Mouse (Mus musculus) MEL (cell line): ENCODE data around the gene Gm11568. TPM values are rescaled to one million over a fixed set of nuclear protein-coding genes. Genes with fewer than 3 reads are reported as not detected.
"Not testable (repeated sequence)": the region's sequence is repeated elsewhere in the genome, so short reads cannot be mapped to it uniquely, and the experiment has no call there.

Experiments
- DNase-seq: peaks from one replicate; pipeline ENCODE4 v3.0.0; 2011; ENCODE audit warnings: low read depth, low spot score
- H3K27ac ChIP-seq: 2 replicates; pipeline ENCODE4 v1.5.1; 2012; ENCODE audit warnings: low read depth, mild to moderate bottlenecking, control low read depth, low read length, moderate library complexity; ENCODE audit not compliant: control insufficient read depth
- H3K27me3 ChIP-seq, 2 experiments: fragments of 150-350 bp in 1 of 2; sonication (generic) in 1 of 2; 2 replicates each; pipeline ENCODE4 v1.6.1; 2012; ENCODE audit warnings: low read length in 2 of 2, mild to moderate bottlenecking in 2 of 2, improper control_type of control experiment in 1 of 2, moderate library complexity in 1 of 2; ENCODE audit not compliant: insufficient read depth in 2 of 2, control insufficient read depth in 1 of 2
- H3K36me3 ChIP-seq, 2 experiments: 2 replicates each; pipeline ENCODE4 v1.6.1; 2012 to 2014; ENCODE audit warnings: low read length in 2 of 2, improper control_type of control experiment in 1 of 2, inconsistent platforms in 1 of 2, mild to moderate bottlenecking in 1 of 2; ENCODE audit not compliant: insufficient read depth in 2 of 2, control insufficient read depth in 1 of 2
- H3K4me1 ChIP-seq, 2 experiments: fragments of 150-350 bp in 1 of 2; sonication (generic) in 1 of 2; 2 replicates each; pipeline ENCODE4 v1.6.1; 2012; ENCODE audit warnings: low read length in 2 of 2, improper control_type of control experiment in 1 of 2, mild to moderate bottlenecking in 1 of 2; ENCODE audit not compliant: insufficient read depth in 2 of 2, control insufficient read depth in 1 of 2
- H3K4me3 ChIP-seq, 2 experiments: fragments of 150-350 bp in 1 of 2; sonication (generic) in 1 of 2; 2 replicates each; pipeline ENCODE4 v1.5.1; 2012; ENCODE audit warnings: low read depth in 2 of 2, low read length in 2 of 2, mild to moderate bottlenecking in 2 of 2, moderate library complexity in 2 of 2, control low read depth in 1 of 2, improper control_type of control experiment in 1 of 2; ENCODE audit not compliant: control insufficient read depth in 1 of 2, insufficient read depth in 1 of 2
- H3K79me2 ChIP-seq: 2 replicates; pipeline ENCODE4 v1.6.1; 2012; ENCODE audit warnings: mild to moderate bottlenecking, low read length, moderate library complexity; ENCODE audit not compliant: control insufficient read depth, poor library complexity, insufficient read depth
- H3K9ac ChIP-seq: 2 replicates; pipeline ENCODE4 v1.6.1; 2012; ENCODE audit warnings: low read depth, mild to moderate bottlenecking, control low read depth, low read length, moderate library complexity; ENCODE audit not compliant: control insufficient read depth, poor library complexity, severe bottlenecking
- H3K9me3 ChIP-seq: fragments of 150-350 bp; sonication (generic); replicated peaks from 2 replicates; pipeline ENCODE4 v1.6.1; 2012; ENCODE audit warnings: mild to moderate bottlenecking, low read length, improper control_type of control experiment, moderate library complexity; ENCODE audit not compliant: insufficient read depth
- CHD2 ChIP-seq: IDR thresholded peaks from 2 replicates; pipeline ENCODE4 v1.6.1; 2011; ENCODE audit warnings: low read length, improper control_type of control experiment
- EP300 ChIP-seq, 2 experiments: IDR thresholded peaks; 2 replicates each; pipeline ENCODE4 v1.6.1; 2011; ENCODE audit warnings: improper control_type of control experiment in 2 of 2, low read length in 2 of 2, low read depth in 1 of 2, mild to moderate bottlenecking in 1 of 2
- ETS1 ChIP-seq: IDR thresholded peaks from 2 replicates; pipeline ENCODE4 v1.6.1; 2012; ENCODE audit warnings: low read depth, mild to moderate bottlenecking, inconsistent platforms, low read length, improper control_type of control experiment, moderate library complexity
- GABPA ChIP-seq: IDR thresholded peaks from 2 replicates; pipeline ENCODE4 v1.6.1; 2012; ENCODE audit warnings: low read depth, mild to moderate bottlenecking, inconsistent platforms, low read length, improper control_type of control experiment, moderate library complexity
- GATA1 ChIP-seq: IDR thresholded peaks from 2 replicates; pipeline ENCODE4 v1.6.1; 2011; ENCODE audit warnings: low read depth, low read length, improper control_type of control experiment
- JUND ChIP-seq: IDR thresholded peaks from 2 replicates; pipeline ENCODE4 v1.6.1; 2011; ENCODE audit warnings: low read depth, mild to moderate bottlenecking, improper control_type of control experiment, low read length
- MAFK ChIP-seq: IDR thresholded peaks from 2 replicates; pipeline ENCODE4 v1.6.1; 2011; ENCODE audit warnings: low read depth, mild to moderate bottlenecking, low read length, improper control_type of control experiment, borderline replicate concordance
- MAX ChIP-seq: IDR thresholded peaks from 2 replicates; pipeline ENCODE4 v1.6.1; 2011; ENCODE audit warnings: low read length, improper control_type of control experiment
- MXI1 ChIP-seq: IDR thresholded peaks from 2 replicates; pipeline ENCODE4 v1.6.1; 2011; ENCODE audit warnings: mild to moderate bottlenecking, low read depth, low read length, improper control_type of control experiment
- NRF1 ChIP-seq: IDR thresholded peaks from 2 replicates; pipeline ENCODE4 v1.6.1; 2014; ENCODE audit warnings: low read depth, mild to moderate bottlenecking, inconsistent platforms, low read length, improper control_type of control experiment, moderate library complexity; ENCODE audit not compliant: poor library complexity, insufficient read depth, severe bottlenecking
- POLR2A ChIP-seq, 2 experiments: IDR thresholded peaks; 2 replicates each; pipeline ENCODE4 v1.6.1; 2011 to 2012; ENCODE audit warnings: low read length in 2 of 2, mild to moderate bottlenecking in 2 of 2, control low read depth in 1 of 2, improper control_type of control experiment in 1 of 2, low read depth in 1 of 2, moderate library complexity in 1 of 2; ENCODE audit not compliant: control insufficient read depth in 1 of 2, insufficient read depth in 1 of 2, poor library complexity in 1 of 2
- POLR2AphosphoS2 ChIP-seq: IDR thresholded peaks from 2 replicates; pipeline ENCODE4 v1.6.1; 2011; ENCODE audit warnings: low read length, improper control_type of control experiment
- POLR2AphosphoS5 ChIP-seq: IDR thresholded peaks from 2 replicates; pipeline ENCODE4 v1.6.1; 2012; ENCODE audit warnings: low read depth, borderline replicate concordance, mild to moderate bottlenecking, inconsistent platforms, low read length, moderate library complexity, mixed read lengths
- RAD21 ChIP-seq: IDR thresholded peaks from 2 replicates; pipeline ENCODE4 v1.6.1; 2011; ENCODE audit warnings: mild to moderate bottlenecking, low read depth, low read length, improper control_type of control experiment
- TAL1 ChIP-seq: IDR thresholded peaks from 2 replicates; pipeline ENCODE4 v1.6.1; 2012; ENCODE audit warnings: mild to moderate bottlenecking, inconsistent platforms, low read length, moderate library complexity, mixed read lengths
- TCF12 ChIP-seq: IDR thresholded peaks from 2 replicates; pipeline ENCODE4 v1.6.1; 2014; ENCODE audit warnings: low read depth, mild to moderate bottlenecking, inconsistent platforms, low read length, improper control_type of control experiment, moderate library complexity
- ZC3H11A ChIP-seq: IDR thresholded peaks from 2 replicates; pipeline ENCODE4 v1.6.1; 2012; ENCODE audit warnings: low read depth, mild to moderate bottlenecking, inconsistent platforms, low read length, improper control_type of control experiment
- ZKSCAN1 ChIP-seq: IDR thresholded peaks from 2 replicates; pipeline ENCODE4 v1.6.1; 2012; ENCODE audit warnings: low read depth, mild to moderate bottlenecking, inconsistent platforms, low read length, improper control_type of control experiment, moderate library complexity
- polyA plus RNA-seq, 2 experiments: library from polyadenylated mRNA; stranded (reverse) in 1 of 2; unstranded in 1 of 2; fragments of >175 nt in 1 of 2; fragments of >200 nt in 1 of 2; gene quantifications; 2 replicates each; pipeline versions ENCODE4 v1.2.1 to v1.2.4; 2012; ENCODE audit warnings: low replicate concordance in 2 of 2, low read depth in 1 of 2; ENCODE audit not compliant: insufficient read length in 2 of 2, insufficient read depth in 1 of 2, missing spikeins in 1 of 2
- total RNA-seq: library from RNA; depleted of rRNA; stranded (reverse); fragments of 300-350 nt; gene quantifications from 2 replicates; pipeline ENCODE4 v1.2.3, GENCODE M21; 2012

The Gm11568 gene
- total and polyA plus RNA-seq, 3 experiments: not detected

- Histone ChIP-seq H3K27ac (no peak overlapping the region), H3K9me3 (no peaks in the 10 kb centered on the region), H3K79me2 (no peaks in the 10 kb centered on the region), H3K36me3 (no peaks in the 10 kb centered on the region), H3K9ac (no peak overlapping the region), H3K4me3 (no peak overlapping the region), H3K27me3 (no peaks in the 10 kb centered on the region; a peak in 1 of 4 replicates), H3K4me1 (no peaks in the 10 kb centered on the region)
- no peak for DNase-seq
- TF ChIP-seq TAL1 (no peak), POLR2A (IDR thresholded peaks at IDR 0.05; ENCODE audit: control insufficient read depth in 1 of 2, insufficient read depth in 1 of 2, low read depth in 1 of 2, low read length in 2 of 2, poor library complexity in 1 of 2) (no peak)
Observed at GRCm38 (mm10) chr11:99854121-99854520, 3.6 kb upstream of the Gm11568 start.

DNA sequence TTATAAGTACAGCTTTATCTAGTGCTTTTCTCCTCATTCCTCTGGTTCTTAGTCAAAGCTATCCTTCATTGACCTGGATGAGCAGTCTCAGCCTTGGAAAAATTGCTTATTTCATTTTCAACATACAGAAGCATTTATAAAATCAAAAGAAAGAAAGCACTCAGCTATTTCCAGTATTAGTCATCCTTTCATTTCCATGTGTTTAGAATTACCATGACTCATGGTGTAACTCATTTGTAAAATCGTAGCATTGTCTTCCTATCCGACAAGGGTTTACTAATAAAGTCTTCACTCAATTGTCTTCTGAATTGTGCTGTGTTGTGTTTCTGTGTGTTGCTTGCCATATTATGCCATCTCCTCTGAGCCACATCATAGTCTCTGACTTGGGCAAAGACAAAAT lies 1.0 kb downstream of the Gm11568 start:
- H3K9me3 ChIP-seq: no peaks in the 10 kb centered on the region
- TF ChIP-seq EP300 (IDR thresholded peaks at IDR 0.05; ENCODE audit: low read depth in 1 of 2, low read length in 2 of 2) (no peak), JUND (no peak), NRF1 (no peak), MAX (no peak), ZC3H11A (no peak), TCF12 (no peak), MAFK (no peak), CHD2 (no peak), ETS1 (no peak), MXI1 (no peak), GATA1 (no peak), RAD21 (no peak), POLR2AphosphoS2 (no peak), GABPA (no peak), POLR2AphosphoS5 (no peak), ZKSCAN1 (no peak)
- no peak overlapping the region for H3K9ac ChIP-seq
- no peak for DNase-seq
- H3K4me1 ChIP-seq: no peaks in the 10 kb centered on the region
- no peaks in the 10 kb centered on the region for H3K79me2 ChIP-seq
- H3K4me3 ChIP-seq: no peak overlapping the region
- H3K36me3 ChIP-seq: no peaks in the 10 kb centered on the region
- no peak overlapping the region for H3K27ac ChIP-seq
- H3K27me3 ChIP-seq: no peaks in the 10 kb centered on the region; a peak in 1 of 4 replicates

GRCm38 (mm10) chr11:99864176-99864575 lies 6.5 kb downstream of the Gm11568 start, which contains the start of gene Gm11559:
TSS of gene Gm11559 (plus strand) at chr11:99864476.
- not testable (repeated sequence) for H3K27me3 ChIP-seq, H3K27ac ChIP-seq, H3K79me2 ChIP-seq, H3K36me3 ChIP-seq, H3K9ac ChIP-seq, H3K4me1 ChIP-seq, H3K9me3 ChIP-seq, DNase-seq, H3K4me3 ChIP-seq

DNA sequence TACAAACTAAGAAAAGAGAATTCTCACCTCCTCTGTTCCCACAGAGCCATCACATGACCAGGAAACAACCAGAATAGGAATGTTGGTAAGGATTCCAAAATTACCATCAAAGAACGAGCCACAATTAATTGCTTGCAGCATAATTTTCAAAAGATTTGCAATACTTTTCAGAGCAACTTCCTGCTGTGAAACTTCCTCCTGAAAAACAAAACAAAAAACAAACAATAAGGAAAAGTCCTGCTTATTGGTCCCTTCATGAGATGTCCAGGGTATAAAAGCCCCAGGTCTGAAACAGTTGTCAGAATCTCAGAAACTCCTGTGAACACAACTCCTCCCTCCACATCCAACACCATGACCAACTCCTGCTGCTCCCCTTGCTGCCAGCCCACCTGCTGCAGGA lies 15.4 kb downstream of the Gm11568 start, which contains the start of gene Krtap9-1:
Gene Krtap9-1 (plus strand): TSS at position 301 of the 400 bp plus-strand sequence.
- H3K4me3 ChIP-seq, H3K9ac ChIP-seq, H3K9me3 ChIP-seq, H3K27ac ChIP-seq, H3K27me3 ChIP-seq, H3K4me1 ChIP-seq, H3K36me3 ChIP-seq, H3K79me2 ChIP-seq, DNase-seq: not testable (repeated sequence)

DNA sequence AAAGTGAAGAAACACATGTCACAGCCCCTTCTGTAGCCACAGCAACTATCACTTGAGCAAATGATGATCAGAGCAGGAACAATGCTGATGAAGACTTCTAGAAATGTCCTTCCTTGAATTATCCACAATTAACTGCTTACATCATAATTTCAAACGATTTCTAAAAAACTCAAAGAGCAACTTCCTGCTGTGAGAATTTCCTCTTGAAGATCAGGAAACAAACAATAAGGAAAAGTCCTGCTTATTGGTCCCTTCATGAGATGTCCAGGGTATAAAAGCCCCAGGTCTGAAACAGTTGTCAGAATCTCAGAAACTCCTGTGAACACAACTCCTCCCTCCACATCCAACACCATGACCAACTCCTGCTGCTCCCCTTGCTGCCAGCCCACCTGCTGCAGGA lies 21.2 kb downstream of the Gm11568 start, which contains the start of gene Gm11567:
Gene Gm11567 (plus strand): TSS at position 301 of the 400 bp plus-strand sequence.
- H3K36me3 ChIP-seq, H3K27ac ChIP-seq, DNase-seq, H3K9me3 ChIP-seq, H3K27me3 ChIP-seq, H3K79me2 ChIP-seq, H3K4me1 ChIP-seq, H3K4me3 ChIP-seq, H3K9ac ChIP-seq: not testable (repeated sequence)
